Mouse (Mus musculus) bone marrow macrophage, adult 2 months (primary cell): ENCODE measurements around the gene Sbno2. TPM values are rescaled to one million over a fixed set of nuclear protein-coding genes. Genes with fewer than 3 reads are reported as not detected.
A peak's percentile ranks its signal among the peaks of the same experiment; 100 is the strongest.

ENCODE experiments used
- H3K27ac ChIP-seq: 2 replicates; pipeline ENCODE4 v1.5.1; 2012; ENCODE audit warnings: low read depth, low read length; ENCODE audit not compliant: insufficient read depth
- H3K4me1 ChIP-seq: 2 replicates; pipeline ENCODE4 v1.6.1; 2012; ENCODE audit warnings: low read length; ENCODE audit not compliant: control insufficient read depth, insufficient read depth
- H3K4me3 ChIP-seq: 2 replicates; pipeline ENCODE4 v1.5.1; 2012; ENCODE audit warnings: mild to moderate bottlenecking, low read length, moderate library complexity; ENCODE audit not compliant: insufficient read depth
- CTCF ChIP-seq: IDR thresholded peaks from 2 replicates; pipeline ENCODE4 v1.5.1; 2012; ENCODE audit warnings: low read depth, mild to moderate bottlenecking, low read length, moderate library complexity
- POLR2A ChIP-seq: IDR thresholded peaks from 2 replicates; pipeline ENCODE4 v1.6.1; 2012; ENCODE audit warnings: mild to moderate bottlenecking, low read depth, low read length, borderline replicate concordance
- polyA plus RNA-seq: library from polyadenylated mRNA; stranded (reverse); fragments of >200 nt; gene quantifications from 2 replicates; pipeline ENCODE4 v1.2.4, GENCODE M21; 2012; ENCODE audit not compliant: missing spikeins, insufficient read depth, insufficient read length

The Sbno2 gene
- polyA plus RNA-seq, 1 experiment, result 54.5 TPM

DNA sequence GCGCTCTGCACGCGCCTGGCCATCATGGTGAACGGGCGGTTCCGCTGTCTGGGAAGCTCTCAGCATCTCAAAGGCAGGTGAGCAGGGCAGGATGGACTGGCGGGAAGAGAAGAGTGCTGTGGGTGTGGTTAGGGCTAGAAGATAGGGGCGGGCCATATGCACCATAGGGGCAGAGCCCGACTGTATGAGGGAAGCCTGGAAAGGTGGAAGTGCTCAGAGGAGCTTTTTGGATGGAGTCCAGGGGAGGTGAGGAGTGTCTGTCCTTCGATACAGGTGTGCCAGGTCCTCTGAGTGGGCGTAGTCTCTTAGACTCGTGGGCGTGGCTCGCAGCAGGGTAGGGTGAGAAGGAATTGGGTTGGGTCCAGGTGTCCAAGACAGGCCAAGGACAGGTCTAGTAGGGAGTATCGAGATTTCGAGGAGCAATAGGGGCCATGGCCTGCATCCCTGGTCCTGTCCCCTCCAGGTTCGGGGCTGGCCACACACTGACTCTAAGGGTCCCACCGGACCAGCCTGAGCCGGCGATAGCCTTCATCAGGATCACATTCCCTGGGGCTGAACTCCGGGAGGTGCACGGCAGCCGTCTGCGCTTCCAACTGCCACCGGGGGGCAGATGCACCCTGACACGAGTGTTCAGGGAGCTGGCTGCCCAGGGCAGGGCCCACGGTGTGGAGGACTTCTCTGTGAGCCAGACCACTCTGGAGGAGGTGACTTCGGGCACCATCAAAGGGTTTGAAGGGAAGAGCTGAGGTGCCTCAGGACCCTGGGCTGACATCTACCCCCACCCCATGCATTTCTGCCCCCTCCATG lies 90.7 kb downstream of the Sbno2 start:
- Histone ChIP-seq H3K27ac (no peak overlapping the region), H3K4me3 (no peak overlapping the region), H3K4me1 (peaks cover 14% of the 10 kb centered on the region)
- TF ChIP-seq CTCF, result peak; percentile 45; the same call in 1 of the 2 replicates
- no peak for TF ChIP-seq POLR2A

DNA sequence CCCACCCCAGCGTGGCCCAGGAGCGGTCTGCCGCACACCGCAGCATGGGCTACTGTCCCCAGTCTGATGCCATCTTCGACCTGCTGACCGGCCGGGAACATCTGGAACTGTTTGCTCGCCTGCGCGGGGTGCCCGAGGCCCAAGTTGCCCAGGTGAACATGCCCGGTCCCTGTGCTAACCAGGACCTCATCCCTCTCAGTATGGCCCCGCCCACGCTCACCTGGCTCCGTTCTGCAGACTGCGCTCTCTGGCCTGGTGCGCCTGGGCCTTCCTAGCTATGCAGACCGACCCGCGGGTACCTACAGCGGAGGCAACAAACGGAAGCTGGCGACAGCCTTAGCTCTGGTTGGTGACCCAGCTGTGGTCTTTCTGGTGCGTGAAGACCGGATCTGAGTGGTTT lies 91.8 kb downstream of the Sbno2 start:
- Histone ChIP-seq H3K4me3 (no peak overlapping the region), H3K4me1 (peaks cover 6% of the 10 kb centered on the region), H3K27ac (no peak overlapping the region)
- no peak for TF ChIP-seq POLR2A
- no peak for TF ChIP-seq CTCF

DNA sequence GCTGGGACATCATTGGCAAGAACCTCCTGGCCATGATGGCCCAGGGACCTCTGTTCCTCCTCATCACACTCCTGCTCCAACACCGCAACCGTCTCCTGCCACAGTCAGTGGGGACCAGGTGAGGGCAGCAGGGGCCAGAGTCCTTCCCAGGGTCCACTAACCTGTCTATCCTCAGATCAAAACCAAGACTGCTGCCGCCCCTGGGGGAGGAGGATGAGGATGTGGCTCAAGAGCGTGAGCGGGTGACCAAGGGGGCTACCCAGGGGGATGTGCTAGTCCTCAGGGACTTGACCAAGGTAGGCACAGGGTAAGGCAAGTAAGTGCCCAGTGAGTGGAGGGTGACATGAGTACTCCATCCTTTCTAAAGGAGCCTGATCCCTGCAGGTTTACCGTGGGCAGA lies 93.6 kb downstream of the Sbno2 start:
- no peak overlapping the region for H3K27ac ChIP-seq
- no peak overlapping the region for H3K4me3 ChIP-seq
- peaks cover 6% of the 10 kb centered on the region for H3K4me1 ChIP-seq
- TF ChIP-seq CTCF (no peak), POLR2A (no peak)

Other genes starting within 250 kb of the Sbno2 start
- gene Prtn3, start 231.1 kb downstream of the Sbno2 start, polyA plus RNA-seq, result not detected in 2 replicates
- not detected in 2 replicates for gene Plppr3, start 230.9 kb downstream of the Sbno2 start, polyA plus RNA-seq
- 0.75 TPM in 1 of 2 replicates, not detected in the other for gene Elane, start 219.3 kb downstream of the Sbno2 start, polyA plus RNA-seq
- gene Cfd, start 214.7 kb downstream of the Sbno2 start, polyA plus RNA-seq, result 1.3 TPM in 1 of 2 replicates, not detected in the other
- gene Med16, start 196.6 kb downstream of the Sbno2 start, polyA plus RNA-seq, result 14.6 and 19.3 TPM in 2 replicates
- gene Gm26602, start 194.7 kb downstream of the Sbno2 start, polyA plus RNA-seq, result not detected in 2 replicates
- 0.67 and 0.71 TPM in 2 replicates for gene Kiss1r, start 188.6 kb downstream of the Sbno2 start, polyA plus RNA-seq
- 87.2 and 90.4 TPM in 2 replicates for gene R3hdm4, start 184.4 kb downstream of the Sbno2 start, polyA plus RNA-seq
- gene Arid3a, start 178.5 kb downstream of the Sbno2 start, polyA plus RNA-seq, result 15.4 and 17.8 TPM in 2 replicates
- gene Wdr18, start 145.4 kb downstream of the Sbno2 start, polyA plus RNA-seq, result 32.2 and 35.8 TPM in 2 replicates
- 0.65 and 0.91 TPM in 2 replicates for gene Grin3b, start 134.9 kb downstream of the Sbno2 start, polyA plus RNA-seq
- 86.5 and 101 TPM in 2 replicates for gene Tmem259, start 121.2 kb downstream of the Sbno2 start, polyA plus RNA-seq
- 37.5 and 41.5 TPM in 2 replicates for gene Cnn2, start 117.0 kb downstream of the Sbno2 start, polyA plus RNA-seq
- 24.6 and 27.5 TPM in 2 replicates for gene Abca7, start 109.1 kb downstream of the Sbno2 start, polyA plus RNA-seq
- 218 TPM in 2 replicates for gene Arhgap45, start 88.9 kb downstream of the Sbno2 start, polyA plus RNA-seq
- 53.0 and 55.5 TPM in 2 replicates for gene Polr2e, start 65.8 kb downstream of the Sbno2 start, polyA plus RNA-seq
- gene Gpx4, start 58.4 kb downstream of the Sbno2 start, polyA plus RNA-seq, result 311 and 322 TPM in 2 replicates
- 104 TPM in 2 replicates for gene Stk11, start 10.2 kb upstream of the Sbno2 start, polyA plus RNA-seq
- gene Atp5d, start 33.1 kb upstream of the Sbno2 start, polyA plus RNA-seq, result 198 TPM in 2 replicates
- gene Cbarp, start 35.3 kb upstream of the Sbno2 start, polyA plus RNA-seq, result 2.0 and 2.9 TPM in 2 replicates
- 32.9 and 40.5 TPM in 2 replicates for gene Midn, start 42.7 kb upstream of the Sbno2 start, polyA plus RNA-seq
- gene Cirbp, start 60.4 kb upstream of the Sbno2 start, polyA plus RNA-seq, result 48.0 and 49.8 TPM in 2 replicates
- 22.7 and 23.9 TPM in 2 replicates for gene 1600002K03Rik, start 67.4 kb upstream of the Sbno2 start, polyA plus RNA-seq
- gene Efna2, start 73.9 kb upstream of the Sbno2 start, polyA plus RNA-seq, result 0.51 and 1.0 TPM in 2 replicates
- gene Mum1, start 120.9 kb upstream of the Sbno2 start, polyA plus RNA-seq, result 27.2 and 36.2 TPM in 2 replicates
- gene Ndufs7, start 143.6 kb upstream of the Sbno2 start, polyA plus RNA-seq, result 104 and 108 TPM in 2 replicates
- gene Gamt, start 155.4 kb upstream of the Sbno2 start, polyA plus RNA-seq, result 19.5 and 26.3 TPM in 2 replicates
- 103 and 109 TPM in 2 replicates for gene Dazap1, start 155.9 kb upstream of the Sbno2 start, polyA plus RNA-seq
- gene Rps15, start 186.9 kb upstream of the Sbno2 start, polyA plus RNA-seq, result 1,336 and 1,616 TPM in 2 replicates
- gene Apc2, start 190.4 kb upstream of the Sbno2 start, polyA plus RNA-seq, result 0.25 and 0.81 TPM in 2 replicates
- 38.8 and 39.3 TPM in 2 replicates for gene 2310011J03Rik, start 215.0 kb upstream of the Sbno2 start, polyA plus RNA-seq
- gene Pcsk4, start 223.9 kb upstream of the Sbno2 start, polyA plus RNA-seq, result 2.2 and 2.5 TPM in 2 replicates
- gene Reep6, start 224.4 kb upstream of the Sbno2 start, polyA plus RNA-seq, result 1.5 TPM in 1 of 2 replicates, not detected in the other
- 7.6 and 8.8 TPM in 2 replicates for gene Adamtsl5, start 242.8 kb upstream of the Sbno2 start, polyA plus RNA-seq